Mouse (Mus musculus) adipocyte (in vitro differentiated cells): ENCODE measurements around the gene Itpr2.

ENCODE experiments used
- DNase-seq: peaks from one replicate; pipeline ENCODE4 v3.0.0-alpha.2; 2016; ENCODE audit warnings: low spot score

The Itpr2 gene

DNA sequence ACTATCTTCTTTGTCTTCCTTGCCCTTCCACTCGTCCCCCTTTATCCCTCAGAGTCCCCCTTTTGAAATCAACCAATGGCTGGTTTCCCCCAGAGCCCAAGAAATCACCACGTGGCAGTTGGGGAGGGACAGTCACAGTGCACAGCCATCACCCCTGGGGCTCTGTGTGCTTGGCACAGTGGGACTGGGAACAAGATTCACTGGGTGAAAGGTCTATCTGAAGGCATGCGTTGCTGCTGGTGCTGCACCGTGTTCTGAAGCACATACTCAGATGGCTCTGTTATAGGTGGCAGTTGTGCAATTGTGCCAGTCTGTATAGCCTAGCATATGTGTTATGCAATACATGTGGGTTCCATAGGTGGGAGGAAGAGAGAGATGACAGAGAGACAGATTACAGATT is 154.5 kb downstream of the Itpr2 start:
- DNase-seq = peak; percentile 59

DNA sequence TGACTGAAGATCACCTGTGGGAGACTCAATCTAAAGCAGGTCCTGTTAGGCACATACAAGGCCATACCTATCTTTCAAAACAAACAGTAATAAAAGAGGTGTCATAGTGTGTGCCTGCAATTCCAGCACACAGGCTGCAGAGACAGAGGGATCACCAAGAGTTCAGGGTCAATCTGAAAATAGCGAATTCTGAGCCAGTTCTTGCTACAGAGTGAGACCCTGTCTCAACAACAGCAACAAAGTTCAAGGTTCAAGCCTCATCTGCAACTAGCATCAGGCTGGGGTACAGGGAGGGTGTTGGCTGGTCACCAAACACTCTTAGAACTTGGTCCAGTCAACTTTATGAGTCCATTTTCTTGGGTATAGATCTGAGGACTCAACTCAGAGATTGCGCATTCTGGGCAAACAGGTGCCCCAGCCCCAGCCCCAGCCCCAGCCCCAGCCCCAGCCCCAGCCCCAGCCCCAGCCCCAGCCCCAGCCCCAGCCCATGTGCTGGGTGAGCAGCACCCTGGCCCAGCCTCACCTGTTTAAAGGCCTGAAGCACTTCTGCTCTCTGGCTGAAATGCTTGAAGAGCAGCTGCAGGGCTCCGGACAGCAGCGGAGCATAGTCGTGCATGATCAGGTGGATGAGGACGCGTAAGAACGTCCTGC is 155.4 kb downstream of the Itpr2 start:
- no peak for DNase-seq

DNA sequence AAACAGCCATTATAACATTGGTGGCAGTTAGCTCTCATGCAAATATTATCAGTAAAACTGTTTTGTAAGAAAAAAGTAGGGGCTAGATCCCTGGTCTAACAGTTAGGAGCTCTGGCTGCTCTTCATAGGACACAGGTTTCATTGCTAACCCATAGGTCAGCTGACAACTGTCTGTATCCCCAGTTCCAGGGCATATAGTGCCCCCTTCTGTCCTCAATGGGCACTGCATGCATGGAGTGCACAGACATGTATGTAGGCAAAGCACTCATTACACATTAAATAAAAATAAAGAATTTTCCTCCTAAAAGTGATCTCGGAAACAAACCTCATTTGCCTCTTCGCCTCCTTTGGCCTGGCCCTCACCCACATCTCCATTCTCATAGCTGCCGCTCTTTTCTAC is 157.3 kb downstream of the Itpr2 start:
- peak; percentile 28 for DNase-seq

DNA sequence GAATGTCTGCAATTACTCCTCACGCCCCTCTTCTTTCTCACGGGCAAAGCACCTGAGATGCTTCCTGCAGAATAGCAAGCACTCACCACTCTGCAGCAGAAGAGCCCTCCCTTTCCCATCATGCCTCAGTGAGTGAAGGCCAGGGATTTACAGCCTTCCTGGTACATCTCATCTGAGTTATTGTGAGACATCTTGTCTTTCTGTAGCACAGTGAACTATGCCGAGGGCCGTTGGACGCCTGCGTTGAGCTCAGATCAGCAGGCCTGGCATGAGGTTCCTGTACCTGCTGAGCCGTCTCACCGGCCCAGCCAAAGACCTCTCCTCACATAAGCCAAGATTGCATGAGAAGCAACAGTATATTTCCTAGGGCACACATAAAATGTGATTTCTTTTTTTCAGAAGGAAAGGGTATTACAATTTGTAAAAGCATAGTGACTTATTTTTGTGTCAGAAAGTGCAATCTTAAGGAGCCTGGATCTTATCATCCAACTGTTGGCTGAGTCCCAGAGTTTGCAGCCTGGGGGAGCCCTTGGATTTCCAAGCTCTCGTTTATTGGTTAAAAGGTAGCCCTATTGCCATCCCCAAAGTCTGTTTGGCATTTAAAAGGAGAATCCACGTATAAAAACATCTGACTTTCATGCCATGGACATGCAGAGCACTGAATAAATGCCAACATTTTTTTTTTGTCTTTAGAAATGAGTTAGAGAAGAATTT is 158.2 kb downstream of the Itpr2 start:
- no peak for DNase-seq

DNA sequence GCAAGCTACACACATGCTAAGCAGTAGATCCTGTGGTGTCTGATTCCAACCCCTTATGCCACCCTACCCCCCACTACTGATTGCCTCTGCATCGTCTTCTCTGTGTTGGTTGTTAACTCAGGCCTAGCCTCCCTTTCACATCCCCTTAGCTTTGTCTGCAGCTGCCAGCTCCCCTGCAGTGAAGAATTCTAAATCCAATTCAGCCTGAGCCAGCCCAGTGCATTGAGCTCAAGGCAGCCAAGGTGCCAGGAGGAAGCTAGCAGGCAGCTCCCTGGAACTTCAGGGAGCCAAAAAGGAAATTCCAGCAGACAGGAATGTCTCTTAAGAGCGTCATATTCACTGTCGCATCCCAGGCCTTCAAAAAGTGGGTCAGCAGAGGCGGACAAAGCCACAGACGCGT is 159.0 kb downstream of the Itpr2 start:
- no peak for DNase-seq

DNA sequence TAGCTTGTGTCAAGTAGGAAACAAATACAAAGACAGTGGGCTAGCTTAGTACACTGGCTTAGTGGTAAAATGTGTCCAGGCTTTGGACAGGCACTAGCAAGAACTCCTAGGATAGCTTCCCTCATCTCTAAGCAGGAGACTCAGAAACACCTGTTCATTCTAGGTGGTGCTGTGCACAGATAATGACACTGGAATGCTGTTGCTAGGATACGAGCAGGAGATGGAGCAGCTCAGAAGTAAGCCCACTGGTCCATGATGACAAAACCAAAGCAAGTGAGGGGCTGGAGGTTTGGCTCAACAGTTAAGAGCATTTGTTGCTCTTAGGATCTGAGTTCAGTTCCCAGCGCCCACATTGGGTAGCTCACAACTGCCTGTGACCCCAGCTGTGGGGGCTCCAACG is 160.1 kb downstream of the Itpr2 start:
- no peak for DNase-seq

DNA sequence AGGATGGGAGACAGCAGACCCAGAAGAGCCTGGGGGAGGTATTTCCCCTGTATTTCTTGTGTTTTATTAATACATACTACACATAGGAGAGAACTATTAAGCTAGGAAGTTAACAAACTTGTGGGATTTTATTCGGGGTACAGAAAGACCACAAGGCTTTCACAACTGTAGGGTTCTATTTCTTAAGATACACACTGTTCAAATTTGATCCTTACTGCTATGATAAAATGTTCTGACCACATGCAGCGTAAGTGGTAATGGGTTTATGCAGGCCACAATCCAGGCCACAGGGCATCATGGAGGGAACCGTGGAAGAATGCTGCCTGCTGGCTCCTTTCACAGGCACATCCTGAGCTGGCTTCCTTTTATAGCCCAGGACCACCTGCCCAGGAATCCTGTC is 160.6 kb downstream of the Itpr2 start:
- no peak for DNase-seq

DNA sequence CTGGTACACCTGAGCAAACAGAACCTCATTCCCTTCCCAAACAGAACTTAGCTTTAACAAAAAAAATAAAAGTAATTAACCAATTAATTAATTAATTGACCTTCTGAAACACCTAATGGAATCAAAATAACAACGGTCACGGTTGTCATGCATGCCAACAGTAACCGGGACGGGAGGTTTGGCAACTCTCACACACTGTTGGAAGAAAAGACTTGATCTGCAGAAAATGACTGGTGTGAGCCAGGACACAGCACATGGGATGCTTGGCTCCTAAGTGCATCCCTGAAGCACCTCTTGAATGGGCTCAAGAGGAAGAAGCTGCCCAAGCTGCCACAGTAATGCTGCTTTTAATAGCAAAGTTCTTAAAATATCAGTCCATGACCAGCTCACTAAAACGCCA is 161.1 kb downstream of the Itpr2 start:
- no peak for DNase-seq

DNA sequence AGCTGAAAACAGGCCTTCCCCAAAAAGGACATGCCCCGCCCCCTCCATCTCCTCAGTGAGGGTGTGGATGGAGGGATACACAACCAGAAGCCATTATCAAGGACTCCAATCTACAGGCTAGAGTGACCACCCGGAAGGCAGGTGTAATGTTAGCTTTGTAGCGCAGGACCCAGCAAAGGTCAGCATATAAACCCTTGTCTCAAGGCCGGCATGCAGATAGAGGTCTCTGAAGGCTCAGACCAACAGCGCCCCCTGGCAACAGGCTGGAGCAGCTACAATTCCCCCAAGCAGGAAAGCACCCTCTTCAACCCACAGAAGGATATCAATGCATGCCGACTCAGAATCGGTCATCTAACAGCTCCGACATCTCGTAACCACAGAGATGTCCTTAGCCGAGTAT is 162.2 kb downstream of the Itpr2 start:
- no peak for DNase-seq

DNA sequence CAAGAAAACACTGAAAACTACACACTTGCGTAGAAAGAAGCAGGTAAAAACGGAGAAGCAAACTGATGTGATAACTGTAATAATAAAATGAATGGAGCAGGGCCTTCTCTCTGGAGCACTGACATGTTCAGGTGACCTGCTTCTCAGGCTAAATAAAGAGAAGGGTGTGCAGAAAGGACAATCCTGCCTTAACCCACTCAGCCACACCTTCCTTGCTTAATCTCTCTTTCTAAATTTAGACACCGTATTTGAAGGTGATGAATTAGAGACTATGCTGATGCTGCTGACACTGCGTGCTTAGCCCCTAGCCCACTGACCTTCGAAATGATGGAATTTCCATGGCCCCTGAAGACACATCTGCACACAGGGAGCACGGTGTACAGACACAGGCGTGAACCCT is 164.8 kb downstream of the Itpr2 start:
- DNase-seq = no peak

DNA sequence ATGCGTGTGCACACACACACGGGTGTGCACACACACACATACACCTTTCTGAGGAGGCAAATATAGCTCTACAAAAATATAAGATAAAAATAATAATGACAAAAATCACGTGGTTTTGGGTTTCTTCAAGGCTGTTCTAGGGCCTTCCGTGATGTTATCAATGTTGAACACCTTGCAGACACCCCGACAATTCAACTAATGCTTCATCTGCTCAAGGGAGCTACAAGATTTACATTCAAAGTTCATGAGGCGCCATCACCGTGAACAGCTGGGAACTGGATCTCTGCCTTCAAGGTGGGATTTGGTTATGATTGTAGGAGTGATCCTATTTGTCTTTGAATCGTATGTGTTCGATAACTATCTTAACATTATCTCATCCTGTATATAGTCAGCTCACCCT is 166.8 kb downstream of the Itpr2 start:
- DNase-seq = no peak

DNA sequence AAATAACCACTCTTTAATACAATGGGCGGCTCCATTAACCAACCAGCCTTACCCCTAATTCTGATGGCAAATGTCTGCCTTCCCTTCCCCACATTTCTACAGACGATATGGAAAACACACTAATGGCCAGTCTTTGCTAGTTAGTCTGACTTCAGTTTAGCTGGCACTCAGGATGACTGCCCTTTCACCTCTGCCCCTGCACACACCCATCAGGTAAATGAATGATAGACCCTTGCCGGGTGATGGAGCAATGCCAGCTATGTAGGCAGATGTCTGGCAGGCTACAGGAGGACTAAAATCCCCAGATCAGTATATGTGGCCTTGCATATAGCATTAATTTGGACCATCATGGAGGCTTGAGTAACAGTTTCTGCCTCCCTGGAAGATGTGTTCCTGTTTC is 168.5 kb downstream of the Itpr2 start:
- no peak for DNase-seq

DNA sequence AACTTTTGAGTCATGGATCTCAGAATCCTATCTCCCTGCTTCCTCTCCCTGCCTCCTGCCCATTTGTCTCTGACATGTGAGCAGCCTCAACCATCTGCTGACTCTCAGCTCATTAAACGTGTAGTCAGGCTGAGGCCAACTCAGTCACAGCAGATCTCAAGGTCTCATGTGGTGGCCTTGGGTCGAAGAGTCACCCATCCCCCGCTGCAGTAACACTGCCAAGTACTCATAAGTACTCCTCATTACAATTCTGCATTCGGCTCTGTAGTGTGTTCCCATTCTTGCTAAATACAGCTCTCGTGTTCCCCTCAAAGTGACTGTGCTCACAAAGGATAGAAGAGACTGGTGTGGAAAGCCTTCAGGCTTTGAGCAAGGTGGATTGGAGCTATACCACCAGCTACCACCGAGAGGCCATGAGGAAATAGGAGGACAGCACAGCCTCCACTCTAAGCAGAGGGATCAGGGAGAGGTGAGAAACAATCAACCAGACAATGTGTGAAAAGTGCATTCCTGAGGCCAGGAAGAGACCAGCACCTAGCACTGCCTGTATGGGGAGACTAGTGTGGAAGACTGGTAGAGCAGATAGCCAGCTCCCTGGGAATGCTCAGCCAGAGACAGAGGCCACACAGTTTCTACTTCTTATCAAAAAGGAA is 170.9 kb downstream of the Itpr2 start:
- DNase-seq = no peak

DNA sequence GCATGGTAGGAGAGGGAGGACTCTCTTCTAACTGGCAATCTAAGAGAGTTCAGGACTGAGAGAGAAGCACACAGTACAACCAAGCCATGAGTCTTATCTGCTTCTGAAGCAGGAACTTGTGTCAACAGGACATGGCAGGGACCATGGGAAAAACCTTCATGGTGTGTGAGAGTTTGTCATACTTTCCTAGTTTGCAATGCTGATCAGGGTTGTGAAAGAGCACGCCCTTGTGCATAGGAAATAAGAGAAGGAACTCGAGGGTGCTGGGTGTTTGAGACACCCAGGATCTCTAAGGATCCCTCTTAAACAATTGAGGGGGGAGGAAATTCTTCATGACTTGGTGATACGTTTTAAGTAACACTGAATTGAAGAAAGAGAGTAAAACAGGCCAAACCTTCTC is 172.9 kb downstream of the Itpr2 start:
- DNase-seq = no peak

DNA sequence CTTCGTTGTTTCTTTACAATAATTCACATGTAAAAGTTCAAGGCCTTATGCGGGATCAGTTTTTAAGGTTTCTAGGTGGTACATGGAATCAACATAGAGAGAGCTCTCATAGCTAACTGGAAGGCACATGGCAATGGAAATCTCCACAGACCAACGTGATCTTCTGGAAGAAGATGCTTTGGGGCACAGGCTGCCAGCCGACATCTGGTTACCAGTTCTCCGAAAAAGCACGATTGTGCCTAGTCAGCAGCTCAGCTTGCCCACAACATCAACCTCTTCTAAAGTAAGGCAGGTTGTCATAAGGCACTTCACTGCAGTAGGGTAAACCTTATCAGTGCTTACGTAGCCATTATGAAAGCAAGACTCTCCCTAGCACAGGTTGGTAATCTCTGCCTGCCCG is 175.4 kb downstream of the Itpr2 start:
- no peak for DNase-seq

DNA sequence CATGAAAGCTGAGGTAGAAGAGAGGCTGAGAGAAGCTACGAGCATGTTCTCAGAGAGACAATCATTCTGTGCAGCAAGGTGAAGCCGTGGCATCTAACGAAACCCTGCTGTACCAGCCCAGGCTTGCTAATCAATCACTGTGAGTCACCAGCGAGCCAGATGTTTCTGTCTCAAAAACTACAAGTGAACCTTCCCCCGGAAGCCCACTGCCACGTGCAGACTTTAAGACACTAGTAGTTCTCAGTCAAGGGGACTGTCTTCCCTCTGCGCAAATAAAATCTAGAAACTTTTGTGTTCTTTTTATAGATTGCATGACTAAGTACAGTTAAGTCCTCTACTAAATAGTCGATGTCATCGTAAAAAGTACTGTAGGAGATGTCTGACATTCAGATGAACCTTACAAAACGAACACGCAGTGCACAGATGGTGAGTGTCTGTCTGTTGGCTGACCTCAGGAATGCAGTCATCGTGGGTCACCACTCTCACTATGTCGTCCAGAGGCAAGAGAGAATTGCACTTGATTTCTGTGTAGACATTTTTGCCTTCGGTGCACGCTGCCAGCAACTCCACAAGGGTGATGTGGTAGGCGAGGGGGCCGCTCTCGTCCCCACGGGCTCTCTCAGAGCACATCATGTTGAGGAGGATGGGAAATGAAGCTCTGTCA is 177.3 kb downstream of the Itpr2 start:
- DNase-seq = no peak

DNA sequence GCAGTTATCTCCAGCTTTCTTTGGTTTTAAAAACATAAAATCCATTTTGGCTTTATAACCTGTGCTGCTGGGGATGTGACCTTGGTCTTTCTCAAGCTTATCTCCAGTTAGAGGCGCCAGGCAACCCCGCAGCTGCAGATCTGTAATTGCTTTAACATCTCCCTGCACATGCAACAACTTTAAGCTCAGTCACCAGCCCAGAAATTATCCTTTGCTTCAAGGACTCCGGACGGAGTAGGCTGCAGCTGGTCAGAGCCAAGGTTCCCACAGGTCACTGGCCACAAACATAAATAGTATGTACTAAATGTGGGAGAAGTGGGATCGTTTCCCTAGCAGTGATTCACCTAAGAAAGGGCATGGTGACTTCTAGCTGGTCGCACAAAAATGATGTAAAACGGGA is 179.5 kb downstream of the Itpr2 start:
- no peak for DNase-seq

DNA sequence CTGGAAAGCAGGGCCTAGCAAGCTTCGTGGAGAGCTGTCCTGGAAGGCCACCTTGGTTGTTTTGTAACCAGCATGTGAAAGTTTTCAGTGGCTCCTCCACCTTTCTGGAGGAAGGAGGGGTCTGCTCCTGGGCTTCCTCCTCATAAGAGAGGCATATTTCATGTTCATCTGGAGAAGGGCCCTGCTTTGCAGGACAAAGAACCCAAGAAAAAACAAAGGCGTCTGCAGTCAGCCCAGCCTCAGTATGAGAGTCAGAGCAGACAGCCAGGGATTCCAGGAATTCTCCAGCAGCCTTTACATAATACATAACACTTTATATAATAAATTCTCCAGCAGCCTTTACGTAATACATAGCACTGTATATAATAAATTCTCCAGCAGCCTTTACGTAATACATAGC is 180.1 kb downstream of the Itpr2 start:
- peak; percentile 18 for DNase-seq

DNA sequence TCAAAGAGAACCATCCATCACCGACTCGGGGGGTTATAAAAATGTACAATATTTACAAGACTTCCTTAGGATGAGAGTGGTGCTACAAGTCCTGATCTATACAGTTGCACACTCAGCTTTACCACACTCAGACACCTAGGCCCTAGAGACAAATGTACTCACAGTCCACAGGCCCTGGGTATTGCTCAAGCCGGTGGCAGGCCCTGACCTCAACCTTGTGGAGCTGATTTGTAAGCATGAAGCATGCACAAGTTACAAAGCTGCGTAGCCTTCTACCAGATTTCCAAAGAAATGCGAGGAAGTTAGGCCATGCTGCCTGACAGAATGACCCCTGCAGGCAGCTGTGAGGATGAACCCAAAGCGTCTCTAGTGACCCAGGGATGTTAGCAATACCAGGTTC is 185.6 kb downstream of the Itpr2 start:
- DNase-seq = peak; percentile 16

DNA sequence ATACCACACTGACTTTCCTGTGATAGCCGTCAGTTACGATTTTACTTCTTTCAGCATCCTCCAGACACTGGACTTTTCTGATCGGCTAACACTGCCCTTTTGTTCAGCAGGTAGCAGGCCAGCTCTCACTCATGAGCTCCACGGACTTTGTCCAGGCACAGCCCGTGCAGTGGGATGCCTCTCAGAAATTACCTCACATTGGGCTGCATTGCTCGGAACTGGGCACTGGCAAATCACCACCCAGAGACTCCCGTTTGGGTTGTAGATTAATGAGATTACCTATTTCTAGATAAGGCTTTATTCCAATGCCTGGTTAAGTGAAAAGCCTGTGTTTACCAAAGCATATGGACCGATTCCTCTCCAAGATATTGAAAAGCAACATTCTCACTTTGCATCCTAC is 186.9 kb downstream of the Itpr2 start:
- no peak for DNase-seq

DNA sequence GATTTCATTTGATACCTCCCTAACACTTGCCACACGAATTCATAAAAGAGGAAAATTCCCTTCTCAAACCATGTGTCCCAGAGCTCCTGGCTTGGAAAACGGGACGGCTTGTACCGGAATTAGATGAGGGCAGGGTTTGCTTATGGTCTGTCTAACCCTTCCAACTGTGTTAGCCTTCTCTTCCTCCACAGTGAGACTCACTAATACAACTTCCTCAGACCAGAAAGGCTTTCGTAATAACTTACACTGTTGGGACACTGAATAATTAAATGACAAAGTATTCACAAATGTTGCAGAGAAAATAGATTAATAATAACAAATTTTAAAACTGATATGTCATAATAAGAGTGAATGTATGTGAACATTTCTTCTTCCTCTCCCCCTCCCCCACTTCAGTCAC is 187.7 kb downstream of the Itpr2 start:
- peak; percentile 12 for DNase-seq

DNA sequence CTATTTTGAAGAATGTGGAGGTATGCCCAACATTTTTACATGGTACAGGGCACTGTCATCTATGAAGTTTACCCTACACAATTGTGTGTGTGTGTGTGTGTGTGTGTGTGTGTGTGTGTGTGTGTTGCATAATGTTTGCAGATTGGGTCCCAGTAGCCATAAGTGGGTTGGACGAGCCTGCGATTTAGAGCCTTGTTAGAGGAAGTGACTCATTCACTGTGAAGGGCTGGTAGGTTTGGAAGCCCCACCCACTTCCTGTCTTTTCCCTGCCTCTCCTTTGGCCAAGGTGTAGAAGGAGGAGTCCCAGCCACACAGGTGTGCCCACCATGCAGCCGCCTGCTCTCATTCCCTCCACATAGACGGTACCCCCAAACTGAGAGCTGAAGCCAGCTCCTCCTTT is 188.6 kb downstream of the Itpr2 start:
- no peak for DNase-seq

DNA sequence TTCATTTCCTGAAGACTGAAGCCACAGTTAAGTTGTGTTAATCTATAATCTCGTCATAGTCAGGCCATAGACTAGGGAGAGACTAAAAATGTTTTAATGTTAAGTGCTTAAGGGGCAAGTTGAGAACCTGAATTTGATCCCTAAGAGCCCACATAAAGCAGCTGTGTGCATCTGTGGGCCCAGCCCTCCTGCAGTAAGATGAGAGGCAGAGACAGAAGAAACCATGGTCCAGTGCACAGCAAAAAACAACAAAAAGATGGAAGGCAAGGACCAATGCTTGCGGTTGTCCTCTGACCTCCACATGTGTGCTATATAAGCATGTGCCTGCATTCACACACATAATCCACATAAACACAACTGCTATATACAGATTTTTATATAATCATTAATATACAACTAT is 191.8 kb downstream of the Itpr2 start:
- DNase-seq = no peak
